Mouse (Mus musculus): Measurements from ENCODE around the gene Arid5a. TPM values are rescaled to one million over a fixed set of nuclear protein-coding genes. Genes with fewer than 3 reads are reported as not detected.
A peak's percentile ranks its signal among the peaks of the same experiment; 100 is the strongest.

Arid5a gene
- polyA plus RNA-seq, 1 experiment from 2014 or later, result 2.9 TPM

- Histone ChIP-seq H3K9ac (replicated peaks; ENCODE audit: low read depth, low read length) (no peak overlapping the region), H3K27me3 (ENCODE audit: control insufficient read depth, insufficient read depth, low read length) (no peaks in the 10 kb centered on the region), H3K4me3 (ENCODE audit: low read depth, low read length) (no peak overlapping the region), H3K4me2 (replicated peaks; ENCODE audit: low read depth, low read length) (no peak overlapping the region), H3K27ac (ENCODE audit: low read length) (no peak overlapping the region), H3K4me1 (ENCODE audit: control insufficient read depth, insufficient read depth, low read length) (0 out of 2 replicates have a peak, but pooled peaks cover 4% of the 10 kb centered on the region), H3K36me3 (ENCODE audit: control insufficient read depth, insufficient read depth, low read length) (no peaks in the 10 kb centered on the region), H3K9me3 (ENCODE audit: control insufficient read depth, low read depth, low read length) (no peaks in the 10 kb centered on the region)
- 21% methylated on average over 7 of the region's 7 CpGs for WGBS
- no peak for ATAC-seq (ENCODE audit: insufficient number of reproducible peaks, insufficient read depth, low FRiP score, low read depth)
Observed at GRCm38 (mm10) chr1:36277267-36278060, 30.1 kb upstream of the Arid5a start.

GRCm38 (mm10) chr1:36279202-36279601 lies 28.3 kb upstream of the Arid5a start:
- WGBS, result 17% methylated on average over 3 of the region's 3 CpGs
- H3K4me1 ChIP-seq (ENCODE audit: control insufficient read depth, insufficient read depth, low read length), result no peaks in the 10 kb centered on the region
- no peaks in the 10 kb centered on the region for H3K36me3 ChIP-seq (ENCODE audit: control insufficient read depth, insufficient read depth, low read length)
- no peak overlapping the region for H3K4me2 ChIP-seq (replicated peaks; ENCODE audit: low read depth, low read length)
- H3K27me3 ChIP-seq (ENCODE audit: control insufficient read depth, insufficient read depth, low read length), result no peaks in the 10 kb centered on the region
- no peak overlapping the region for H3K27ac ChIP-seq (ENCODE audit: low read length)
- H3K9me3 ChIP-seq (ENCODE audit: control insufficient read depth, low read depth, low read length), result no peaks in the 10 kb centered on the region
- no peak overlapping the region for H3K9ac ChIP-seq (replicated peaks; ENCODE audit: low read depth, low read length)
- H3K4me3 ChIP-seq (ENCODE audit: low read depth, low read length), result no peak overlapping the region
- peak; percentile 35; the same call in 1 of the 2 replicates for ATAC-seq (ENCODE audit: insufficient number of reproducible peaks, insufficient read depth, low FRiP score, low read depth)

- 89% methylated on average over 3 of the region's 3 CpGs for WGBS
- H3K9me3 ChIP-seq (ENCODE audit: control insufficient read depth, low read depth, low read length), result no peaks in the 10 kb centered on the region
- no peaks in the 10 kb centered on the region for H3K4me1 ChIP-seq (ENCODE audit: control insufficient read depth, insufficient read depth, low read length)
- no peak overlapping the region for H3K4me2 ChIP-seq (replicated peaks; ENCODE audit: low read depth, low read length)
- no peak overlapping the region for H3K9ac ChIP-seq (replicated peaks; ENCODE audit: low read depth, low read length)
- no peaks in the 10 kb centered on the region for H3K36me3 ChIP-seq (ENCODE audit: control insufficient read depth, insufficient read depth, low read length)
- H3K27ac ChIP-seq (ENCODE audit: low read length), result no peak overlapping the region
- H3K4me3 ChIP-seq (ENCODE audit: low read depth, low read length), result no peak overlapping the region
- no peaks in the 10 kb centered on the region for H3K27me3 ChIP-seq (ENCODE audit: control insufficient read depth, insufficient read depth, low read length)
- no peak for ATAC-seq (ENCODE audit: insufficient number of reproducible peaks, insufficient read depth, low FRiP score, low read depth)
Observed at GRCm38 (mm10) chr1:36280938-36281337, 26.6 kb upstream of the Arid5a start.

GRCm38 (mm10) chr1:36281849-36282248 lies 25.7 kb upstream of the Arid5a start:
- ATAC-seq (ENCODE audit: insufficient number of reproducible peaks, insufficient read depth, low FRiP score, low read depth), result no peak
- no peak overlapping the region for H3K9ac ChIP-seq (replicated peaks; ENCODE audit: low read depth, low read length)
- H3K4me3 ChIP-seq (ENCODE audit: low read depth, low read length), result no peak overlapping the region
- no peaks in the 10 kb centered on the region for H3K36me3 ChIP-seq (ENCODE audit: control insufficient read depth, insufficient read depth, low read length)
- H3K4me2 ChIP-seq (replicated peaks; ENCODE audit: low read depth, low read length), result no peak overlapping the region
- no peaks in the 10 kb centered on the region for H3K27me3 ChIP-seq (ENCODE audit: control insufficient read depth, insufficient read depth, low read length)
- H3K27ac ChIP-seq (ENCODE audit: low read length), result no peak overlapping the region
- 86% methylated on average over 6 of the region's 6 CpGs for WGBS
- no peaks in the 10 kb centered on the region for H3K9me3 ChIP-seq (ENCODE audit: control insufficient read depth, low read depth, low read length)
- no peaks in the 10 kb centered on the region for H3K4me1 ChIP-seq (ENCODE audit: control insufficient read depth, insufficient read depth, low read length)

GRCm38 (mm10) chr1:36293470-36293869 lies 14.1 kb upstream of the Arid5a start:
- WGBS, result 93% methylated on average over 8 of the region's 8 CpGs
- Histone ChIP-seq H3K4me2 (replicated peaks; ENCODE audit: low read depth, low read length) (no peak overlapping the region), H3K4me1 (ENCODE audit: control insufficient read depth, insufficient read depth, low read length) (no peaks in the 10 kb centered on the region), H3K9ac (replicated peaks; ENCODE audit: low read depth, low read length) (no peak overlapping the region), H3K4me3 (ENCODE audit: low read depth, low read length) (no peak overlapping the region), H3K9me3 (ENCODE audit: control insufficient read depth, low read depth, low read length) (no peaks in the 10 kb centered on the region), H3K27me3 (ENCODE audit: control insufficient read depth, insufficient read depth, low read length) (no peaks in the 10 kb centered on the region), H3K36me3 (ENCODE audit: control insufficient read depth, insufficient read depth, low read length) (no peaks in the 10 kb centered on the region), H3K27ac (ENCODE audit: low read length) (no peak overlapping the region)
- no peak for ATAC-seq (ENCODE audit: insufficient number of reproducible peaks, insufficient read depth, low FRiP score, low read depth)

GRCm38 (mm10) chr1:36294402-36294801 lies 13.1 kb upstream of the Arid5a start:
- Histone ChIP-seq H3K9me3 (ENCODE audit: control insufficient read depth, low read depth, low read length) (no peaks in the 10 kb centered on the region), H3K4me3 (ENCODE audit: low read depth, low read length) (no peak overlapping the region), H3K4me1 (ENCODE audit: control insufficient read depth, insufficient read depth, low read length) (no peaks in the 10 kb centered on the region), H3K27ac (ENCODE audit: low read length) (no peak overlapping the region), H3K27me3 (ENCODE audit: control insufficient read depth, insufficient read depth, low read length) (no peaks in the 10 kb centered on the region), H3K9ac (replicated peaks; ENCODE audit: low read depth, low read length) (no peak overlapping the region), H3K4me2 (replicated peaks; ENCODE audit: low read depth, low read length) (no peak overlapping the region), H3K36me3 (ENCODE audit: control insufficient read depth, insufficient read depth, low read length) (no peaks in the 10 kb centered on the region)
- ATAC-seq (ENCODE audit: insufficient number of reproducible peaks, insufficient read depth, low FRiP score, low read depth), result no peak
- WGBS, result 70% methylated on average over 3 of the region's 3 CpGs

- Histone ChIP-seq H3K9ac (replicated peaks; ENCODE audit: low read depth, low read length) (no peak overlapping the region), H3K4me1 (ENCODE audit: control insufficient read depth, insufficient read depth, low read length) (no peaks in the 10 kb centered on the region), H3K27ac (ENCODE audit: low read length) (no peak overlapping the region), H3K27me3 (ENCODE audit: control insufficient read depth, insufficient read depth, low read length) (0 out of 2 replicates have a peak, but pooled peaks cover 2% of the 10 kb centered on the region), H3K36me3 (ENCODE audit: control insufficient read depth, insufficient read depth, low read length) (no peaks in the 10 kb centered on the region), H3K9me3 (ENCODE audit: control insufficient read depth, low read depth, low read length) (no peaks in the 10 kb centered on the region), H3K4me3 (ENCODE audit: low read depth, low read length) (no peak overlapping the region), H3K4me2 (replicated peaks; ENCODE audit: low read depth, low read length) (no peak overlapping the region)
- WGBS, result 59% methylated on average over 9 of the region's 9 CpGs
- ATAC-seq (ENCODE audit: insufficient number of reproducible peaks, insufficient read depth, low FRiP score, low read depth), result no peak
Observed at GRCm38 (mm10) chr1:36296466-36297149, 10.9 kb upstream of the Arid5a start.

- Histone ChIP-seq H3K9me3 (ENCODE audit: control insufficient read depth, low read depth, low read length) (no peaks in the 10 kb centered on the region), H3K27ac (ENCODE audit: low read length) (no peak overlapping the region), H3K9ac (replicated peaks; ENCODE audit: low read depth, low read length) (no peak overlapping the region), H3K36me3 (ENCODE audit: control insufficient read depth, insufficient read depth, low read length) (no peaks in the 10 kb centered on the region), H3K4me2 (replicated peaks; ENCODE audit: low read depth, low read length) (no peak overlapping the region), H3K4me1 (ENCODE audit: control insufficient read depth, insufficient read depth, low read length) (peaks cover 2% of the 10 kb centered on the region; the same call in 1 of the 2 replicates), H3K27me3 (ENCODE audit: control insufficient read depth, insufficient read depth, low read length) (0 out of 2 replicates have a peak, but pooled peaks cover 2% of the 10 kb centered on the region), H3K4me3 (ENCODE audit: low read depth, low read length) (no peak overlapping the region)
- ATAC-seq (ENCODE audit: insufficient number of reproducible peaks, insufficient read depth, low FRiP score, low read depth), result no peak
- WGBS, result 73% methylated on average over 4 of the region's 4 CpGs
Observed at GRCm38 (mm10) chr1:36298107-36298506, 9.4 kb upstream of the Arid5a start.
